Mouse (Mus musculus): Measurements from ENCODE around the gene Rora.

Gene Rora

DNA sequence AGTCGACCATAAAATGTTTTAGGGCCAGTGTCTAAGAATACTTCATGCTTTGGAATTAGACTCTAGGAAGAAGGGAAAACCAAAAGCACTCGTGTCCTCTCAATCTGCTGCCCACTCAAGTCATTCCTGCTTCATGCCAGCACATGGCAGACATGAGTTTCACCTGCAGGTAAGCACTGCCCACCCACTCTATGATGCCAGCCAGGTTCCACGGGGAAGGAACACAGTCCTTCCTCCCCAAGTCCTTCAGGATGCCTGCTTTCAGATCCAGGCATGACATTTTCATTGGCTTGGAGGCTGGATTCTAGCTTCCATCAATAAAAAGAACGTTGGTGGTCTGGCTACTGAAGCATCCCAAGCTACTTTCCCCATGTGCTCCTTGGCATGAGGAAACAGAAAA is 166.4 kb downstream of the Rora start:
- no peak for DNase-seq (ENCODE audit: low spot score in 2 of 2)

DNA sequence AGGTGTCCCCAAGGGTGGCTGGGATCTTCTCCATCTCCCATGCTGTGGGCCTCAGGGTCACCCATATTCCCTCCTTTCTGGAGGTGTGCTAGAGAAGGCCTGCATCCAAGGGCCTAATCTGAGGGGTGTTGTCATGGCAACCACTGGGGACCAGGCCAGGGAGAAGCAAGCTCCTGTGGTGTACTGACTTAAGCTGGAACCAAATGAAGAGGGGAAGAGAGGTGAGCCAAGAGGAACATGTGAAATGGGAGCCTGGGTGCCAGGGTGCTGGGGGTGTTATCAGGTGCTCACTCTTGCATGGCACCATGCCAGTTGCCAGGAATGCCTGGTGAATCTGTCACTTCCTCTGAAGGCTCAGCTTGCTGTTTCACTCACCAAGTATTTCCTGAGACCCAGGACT is 166.9 kb downstream of the Rora start:
- DNase-seq (ENCODE audit: low spot score in 2 of 2) = no peak

DNA sequence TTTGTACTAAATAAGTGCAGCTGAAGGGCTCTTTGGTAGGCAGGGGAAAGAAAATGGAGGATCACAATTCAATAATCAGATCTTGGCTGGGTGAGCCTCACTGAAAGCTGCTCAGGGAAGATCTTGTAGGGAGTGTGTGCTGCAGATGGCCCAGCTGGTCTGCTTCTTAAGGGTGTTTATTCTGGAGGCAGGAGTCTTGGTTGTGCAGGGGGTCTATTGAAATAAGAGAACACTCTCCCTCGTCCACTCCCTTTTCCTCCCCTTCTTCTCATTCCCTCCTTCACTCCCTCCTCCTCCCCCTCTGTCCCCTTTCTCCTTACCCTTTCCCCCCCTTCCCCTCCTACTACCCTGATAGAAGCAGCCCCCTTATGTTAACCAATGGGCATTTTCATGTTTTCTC is 167.8 kb downstream of the Rora start:
- DNase-seq (ENCODE audit: low spot score in 2 of 2) = no peak

DNA sequence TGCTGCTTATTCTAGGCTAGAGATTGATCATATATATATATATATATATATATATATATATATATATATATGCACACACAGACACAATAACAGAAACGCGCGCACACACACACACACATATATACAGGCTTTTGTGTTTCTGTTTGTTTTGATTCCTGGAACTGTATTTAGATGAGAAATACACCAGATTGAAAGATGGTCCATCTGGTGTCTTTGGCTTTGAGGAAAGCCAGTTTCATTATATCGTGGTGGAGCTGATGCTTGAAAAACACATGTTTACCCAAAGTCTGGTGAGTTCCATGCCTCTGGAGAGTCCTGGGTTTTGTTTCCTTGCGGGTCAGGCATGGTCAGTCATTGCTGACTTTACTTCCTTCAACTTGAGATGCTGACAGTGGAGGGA is 169.7 kb downstream of the Rora start:
- DNase-seq (ENCODE audit: low spot score in 2 of 2) = no peak

DNA sequence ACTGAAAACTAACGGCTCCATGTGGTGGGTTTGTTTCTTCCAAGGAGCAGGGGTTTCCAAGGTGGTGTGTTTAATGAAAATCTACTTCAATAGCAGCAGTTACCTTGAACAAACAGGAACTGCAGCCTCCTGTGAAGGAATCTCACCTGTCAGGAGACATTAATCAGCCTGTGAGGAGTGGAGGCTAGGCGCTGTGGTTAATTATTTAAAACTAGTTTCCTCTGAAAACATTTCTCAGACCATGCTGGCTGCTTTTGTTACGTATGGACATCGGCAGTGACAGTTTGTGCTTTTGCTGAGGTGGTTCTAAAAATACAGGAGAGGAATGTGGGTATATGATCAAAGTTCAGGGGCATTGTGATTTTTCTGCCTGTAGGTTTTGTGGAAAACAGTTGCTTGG is 171.5 kb downstream of the Rora start:
- no peak for DNase-seq (ENCODE audit: low spot score in 2 of 2)

DNA sequence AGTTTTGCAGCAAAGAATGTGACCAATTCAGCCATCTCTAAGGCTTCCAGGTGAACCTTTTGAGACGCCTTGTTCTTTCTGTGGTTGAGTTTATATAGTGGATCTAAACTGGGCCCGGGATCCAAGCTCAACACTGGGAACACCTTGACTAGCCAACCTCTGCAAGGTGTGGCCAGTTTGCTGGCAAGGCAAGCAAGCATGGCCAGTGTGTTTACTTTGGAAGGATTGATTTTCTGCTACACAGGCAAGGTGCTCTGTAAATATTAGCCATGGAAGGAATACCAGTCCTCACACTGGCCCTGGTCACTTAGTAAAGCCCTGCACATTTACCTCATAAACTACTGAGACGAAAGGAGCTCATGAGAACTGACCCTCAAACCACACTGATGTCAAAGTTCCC is 172.3 kb downstream of the Rora start:
- no peak for DNase-seq (ENCODE audit: low spot score in 2 of 2)

DNA sequence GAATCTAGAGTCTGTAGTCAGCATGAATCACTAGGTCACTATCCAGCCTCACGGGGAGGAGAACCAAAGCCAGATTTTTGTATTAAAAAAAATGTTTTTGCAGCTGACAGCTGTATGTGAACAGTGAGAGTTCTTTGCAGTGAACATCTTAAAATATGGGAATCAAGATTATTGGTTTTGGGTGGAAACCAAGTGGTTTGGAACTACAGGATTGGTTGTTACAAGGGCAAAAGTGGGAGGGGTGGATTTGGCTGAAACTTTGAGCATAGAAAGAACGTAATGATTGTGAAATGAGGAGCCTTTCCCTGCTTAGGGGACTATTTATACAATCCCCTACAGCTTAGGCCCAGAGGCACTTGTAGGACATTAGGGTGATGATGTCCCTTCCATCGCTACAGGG is 173.9 kb downstream of the Rora start:
- DNase-seq (ENCODE audit: low spot score in 2 of 2) = no peak

DNA sequence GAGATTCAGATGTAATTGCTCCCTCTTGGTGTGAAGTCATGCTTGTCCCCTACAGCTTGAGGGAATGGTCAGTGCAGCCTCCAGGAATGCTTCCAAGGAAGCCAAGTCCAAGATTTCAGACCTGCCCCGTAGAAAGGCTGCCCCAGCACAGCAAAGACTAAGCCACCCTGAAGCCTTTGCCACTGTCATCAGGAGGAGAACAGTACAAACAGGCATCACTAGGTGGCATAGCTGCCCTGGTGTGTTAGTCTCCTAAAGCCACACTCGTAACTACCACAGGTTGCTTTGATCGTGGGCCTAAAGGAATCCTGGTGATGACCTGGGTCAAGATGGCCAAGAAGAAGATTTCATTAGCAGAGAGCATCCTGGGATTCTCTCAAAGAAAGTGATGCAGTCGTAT is 176.3 kb downstream of the Rora start:
- DNase-seq (ENCODE audit: low spot score in 2 of 2) = peak; percentile 35 to 47

DNA sequence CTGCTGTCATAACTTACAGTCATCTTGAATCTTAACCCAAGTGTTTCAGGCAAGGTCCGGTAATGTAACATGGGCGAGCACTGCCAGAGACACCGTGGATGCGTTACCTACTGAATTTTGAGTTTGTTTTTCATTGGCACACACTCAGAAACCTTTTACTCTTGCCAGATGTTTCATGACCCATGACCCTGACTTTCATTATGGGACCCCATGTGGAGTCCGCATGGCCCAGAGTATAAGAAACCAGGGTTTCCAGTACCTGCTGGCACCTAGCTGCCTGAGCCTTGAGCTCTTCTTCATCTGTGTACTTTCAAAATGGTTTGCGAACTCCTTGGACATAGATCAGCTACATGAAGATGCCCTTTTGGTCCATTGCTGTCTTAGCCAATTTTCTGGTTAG is 179.7 kb downstream of the Rora start:
- no peak for DNase-seq (ENCODE audit: low spot score in 2 of 2)

DNA sequence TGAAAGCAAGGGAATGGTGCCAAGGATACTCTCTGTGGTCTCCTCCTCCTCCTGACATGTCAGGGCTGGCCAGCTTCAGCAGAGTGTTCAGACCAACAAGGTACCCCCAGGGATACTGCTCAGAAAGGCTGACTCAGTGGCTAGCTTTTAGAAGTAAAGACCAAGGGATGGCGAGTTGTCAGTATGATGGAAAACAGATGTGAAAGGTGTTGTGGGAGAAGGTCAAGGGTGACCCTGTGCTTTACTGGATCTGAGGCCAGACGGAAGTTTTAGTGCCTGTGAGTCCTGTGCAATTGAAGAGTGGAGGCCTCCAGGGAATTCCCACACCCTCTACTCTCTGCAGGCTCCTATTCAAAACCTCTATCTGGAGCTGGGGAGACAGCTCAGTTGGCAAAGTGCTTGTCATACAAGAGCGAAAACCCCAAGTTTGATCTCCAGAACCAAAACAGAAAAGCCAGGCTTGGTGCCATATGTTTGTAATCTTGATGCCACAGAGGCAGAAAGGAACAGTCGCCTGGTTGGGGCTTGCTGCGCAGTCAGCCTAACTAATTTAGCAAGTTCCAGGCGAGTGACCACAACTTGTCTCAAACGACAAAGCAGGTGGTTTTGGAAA is 181.6 kb downstream of the Rora start:
- DNase-seq (ENCODE audit: low spot score in 2 of 2) = no peak

DNA sequence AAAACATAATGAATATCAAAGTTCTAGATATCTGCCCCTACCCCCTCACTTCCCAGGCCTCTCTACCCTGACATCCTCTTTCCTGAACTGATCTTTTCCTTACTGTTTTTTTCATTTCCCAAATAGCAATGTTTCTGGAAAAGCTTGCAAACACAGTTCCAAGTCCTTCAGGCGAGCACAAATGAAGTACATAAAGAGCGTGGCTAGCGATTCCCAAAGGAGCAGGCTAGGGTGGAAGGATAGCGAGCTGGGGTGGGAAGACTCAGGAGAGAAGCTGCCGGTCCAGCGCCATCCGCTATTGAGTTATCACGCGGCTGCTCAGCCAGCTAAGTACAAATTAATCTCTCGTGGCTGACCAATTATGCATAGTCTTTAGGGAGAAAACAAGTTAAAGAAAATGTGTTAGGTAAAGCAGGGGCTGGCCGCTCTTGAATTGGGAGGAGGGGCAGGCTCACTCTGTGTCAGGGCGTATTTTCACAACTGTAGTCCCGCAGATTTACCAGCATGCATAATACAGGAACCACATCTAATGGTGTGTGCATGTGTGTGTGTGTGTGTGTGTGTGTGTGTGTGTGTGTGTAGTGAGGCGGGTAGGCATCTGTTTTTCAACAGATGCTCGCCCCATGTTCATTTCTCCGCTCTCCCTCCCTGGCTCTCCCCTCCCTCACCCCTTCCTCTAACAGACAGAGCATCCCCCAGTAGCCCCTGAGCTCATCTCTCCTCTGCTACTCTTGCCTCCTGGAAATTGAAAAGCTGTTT is 188.7 kb downstream of the Rora start:
- no peak for DNase-seq (ENCODE audit: low spot score in 2 of 2)

DNA sequence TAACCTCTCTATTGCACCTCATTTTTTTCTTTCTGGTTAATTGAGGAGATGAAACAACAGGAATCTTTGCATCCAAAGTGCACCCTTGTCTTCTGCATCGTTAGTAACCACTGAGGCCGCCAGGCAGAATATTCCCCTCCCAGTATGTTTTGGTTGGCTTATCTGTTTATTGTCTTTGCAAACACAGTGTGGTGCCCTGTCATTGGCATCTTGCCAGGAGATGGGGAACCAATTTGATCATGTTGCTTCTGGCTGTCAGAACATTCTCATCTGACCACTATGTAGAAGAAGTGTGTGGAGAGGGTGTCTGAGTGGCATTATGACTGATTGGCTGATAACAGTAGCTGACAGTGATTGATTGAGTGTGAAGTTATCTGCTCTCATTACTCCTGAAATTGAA is 192.0 kb downstream of the Rora start:
- no peak for DNase-seq (ENCODE audit: low spot score in 2 of 2)

DNA sequence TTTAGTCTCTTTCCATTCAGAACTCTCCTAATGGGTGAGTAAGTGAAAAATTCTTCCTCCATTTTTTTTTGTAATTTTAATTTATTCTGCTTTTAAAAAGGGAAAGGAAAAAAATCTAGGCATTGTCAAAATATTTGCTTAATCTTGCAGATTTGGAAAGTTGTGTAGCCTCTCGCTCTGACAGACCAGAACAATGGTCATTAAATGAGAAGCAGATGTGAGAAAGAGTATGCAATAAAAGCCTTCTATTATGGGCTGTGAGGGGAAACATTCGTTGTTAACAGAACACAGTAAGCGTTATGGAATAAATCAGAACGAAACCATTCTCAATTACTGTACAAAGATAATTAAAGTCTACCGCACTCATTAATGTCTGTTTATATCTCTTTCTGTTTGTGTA is 196.7 kb downstream of the Rora start:
- no peak for DNase-seq (ENCODE audit: low spot score in 2 of 2)

DNA sequence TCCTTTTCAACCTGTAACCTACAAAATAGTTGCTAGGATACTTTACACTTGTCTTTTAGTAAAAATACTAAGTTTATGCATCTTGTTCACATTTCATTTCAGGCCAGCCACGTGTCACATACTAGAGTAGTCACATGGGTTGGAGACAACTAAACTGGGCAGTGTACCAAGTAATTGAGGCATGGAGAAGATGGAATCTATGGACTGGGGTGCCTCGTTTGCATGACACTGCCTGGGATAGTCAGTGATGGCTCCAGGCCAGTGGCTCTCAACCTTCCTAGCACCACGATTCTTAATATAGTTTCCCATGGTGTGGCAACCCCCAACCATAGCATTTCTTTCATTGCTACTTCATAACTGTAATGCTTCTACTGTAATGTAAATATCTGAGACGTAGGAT is 198.6 kb downstream of the Rora start:
- DNase-seq (ENCODE audit: low spot score in 2 of 2) = no peak

DNA sequence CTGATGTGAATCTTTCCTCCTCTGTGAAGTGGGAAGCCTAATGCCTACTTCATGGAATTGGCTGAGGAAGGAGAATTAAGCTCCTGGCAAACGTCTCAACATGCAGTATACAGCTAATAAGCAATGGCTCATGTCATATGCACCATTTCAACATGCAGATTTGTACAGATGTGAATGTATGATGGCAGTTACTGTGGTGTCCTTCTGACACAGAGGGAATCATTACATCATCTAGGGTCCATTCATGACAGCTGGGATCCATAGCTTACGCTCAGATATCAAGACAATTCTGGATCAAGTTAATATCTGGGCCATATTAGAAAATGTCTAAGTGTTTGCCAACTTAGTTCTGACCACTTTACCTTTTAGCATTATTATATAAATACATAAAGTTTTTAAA is 199.3 kb downstream of the Rora start:
- no peak for DNase-seq (ENCODE audit: low spot score in 2 of 2)

DNA sequence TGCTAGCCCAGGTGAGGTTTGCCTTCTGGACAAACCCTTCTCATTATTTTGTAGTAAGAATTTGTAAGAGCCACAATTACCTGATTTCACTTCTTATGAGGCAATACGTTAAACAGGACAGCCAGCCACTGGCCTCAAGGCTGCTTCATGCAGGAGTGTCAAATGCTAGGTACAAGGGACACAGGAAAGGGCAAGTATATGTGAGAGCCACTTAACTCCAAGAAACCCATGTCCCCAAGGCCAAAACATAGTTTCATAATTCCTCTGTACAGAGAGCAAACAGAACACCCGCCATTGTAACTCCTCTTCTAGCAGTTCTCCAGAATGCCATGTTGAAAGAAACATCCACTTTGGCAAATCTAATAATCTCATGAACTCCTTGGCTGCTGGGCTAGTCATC is 205.9 kb downstream of the Rora start:
- DNase-seq (ENCODE audit: low spot score in 2 of 2) = no peak

DNA sequence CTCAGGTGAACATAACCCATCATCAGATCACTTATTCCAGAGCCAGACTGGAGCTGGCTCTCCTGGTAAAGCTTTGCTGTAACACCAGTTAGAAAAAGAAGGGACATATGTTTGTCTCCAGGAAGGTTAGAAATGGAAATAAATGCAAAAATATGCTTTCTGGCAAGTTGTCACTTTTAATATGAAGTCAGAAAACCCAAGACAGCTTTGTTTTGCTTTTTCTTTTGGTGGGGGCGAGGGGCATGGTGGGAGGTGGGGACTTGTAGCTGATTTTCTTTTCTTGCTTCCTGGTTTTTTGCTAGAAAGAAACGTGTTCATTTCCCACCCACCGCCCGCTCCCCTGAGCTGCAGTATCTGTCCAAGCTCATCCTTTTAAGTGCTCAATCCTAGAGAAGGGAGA is 212.7 kb downstream of the Rora start:
- peak; percentile 54 to 62 for DNase-seq (ENCODE audit: low spot score in 2 of 2)

DNA sequence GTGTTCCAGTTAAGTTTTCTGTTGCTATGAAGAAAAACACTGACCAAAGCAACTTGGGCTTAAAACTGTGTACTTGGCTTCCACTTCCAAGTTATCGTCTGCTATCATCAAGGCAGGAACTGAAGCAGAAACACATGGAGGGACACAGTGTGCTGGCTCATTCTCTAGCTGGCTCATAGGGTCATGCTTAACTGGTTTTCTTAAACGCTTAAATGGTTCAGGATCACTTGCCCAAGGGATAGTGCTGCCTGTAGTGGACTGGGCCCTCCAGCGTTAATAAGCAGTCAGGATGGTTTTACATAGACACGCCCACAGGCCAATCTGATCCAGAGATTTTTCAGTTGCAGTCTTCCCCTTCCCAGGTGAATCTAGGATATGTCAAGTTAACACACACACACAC is 220.3 kb downstream of the Rora start:
- DNase-seq (ENCODE audit: low spot score in 2 of 2) = no peak

DNA sequence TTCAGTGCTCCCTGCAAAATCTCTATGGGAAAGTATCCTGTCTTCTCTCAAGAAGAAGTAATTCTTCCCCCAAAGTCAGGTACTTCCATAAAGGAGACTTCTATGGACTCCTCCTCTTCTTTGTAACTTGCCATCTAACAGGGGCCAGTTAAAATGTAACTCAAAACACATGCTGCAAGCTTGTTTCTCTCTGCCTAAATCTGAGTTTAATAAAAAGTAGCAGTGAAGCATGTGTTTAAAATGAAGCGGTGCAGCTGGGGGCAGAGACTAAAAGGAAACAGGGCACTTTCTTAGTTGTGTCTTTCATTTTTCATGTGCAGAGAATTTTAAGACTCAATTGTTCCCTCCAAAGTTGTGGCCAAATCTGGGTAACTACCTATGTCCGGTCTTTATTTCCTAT is 221.0 kb downstream of the Rora start:
- DNase-seq (ENCODE audit: low spot score in 2 of 2) = no peak

DNA sequence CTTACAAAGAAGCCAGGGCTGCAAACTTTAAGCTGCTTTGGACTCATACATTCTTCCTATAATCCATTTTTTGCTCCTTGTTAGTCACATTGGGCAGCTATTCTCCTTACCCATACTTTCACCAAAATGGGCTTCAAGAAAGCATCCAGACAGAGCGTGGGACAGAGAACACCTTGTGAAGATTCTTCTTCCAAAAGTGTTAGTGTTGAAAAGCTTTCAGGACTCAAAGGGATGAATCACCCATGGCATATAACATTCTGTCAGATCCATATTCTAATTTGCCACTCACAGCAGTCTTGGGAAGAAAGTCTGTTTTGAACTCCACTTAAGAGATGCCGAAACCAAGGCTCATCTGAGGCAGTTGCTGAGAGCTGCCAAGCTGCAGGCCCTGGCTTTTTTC is 222.2 kb downstream of the Rora start:
- peak; percentile 28 to 50 for DNase-seq (ENCODE audit: low spot score in 2 of 2)

DNA sequence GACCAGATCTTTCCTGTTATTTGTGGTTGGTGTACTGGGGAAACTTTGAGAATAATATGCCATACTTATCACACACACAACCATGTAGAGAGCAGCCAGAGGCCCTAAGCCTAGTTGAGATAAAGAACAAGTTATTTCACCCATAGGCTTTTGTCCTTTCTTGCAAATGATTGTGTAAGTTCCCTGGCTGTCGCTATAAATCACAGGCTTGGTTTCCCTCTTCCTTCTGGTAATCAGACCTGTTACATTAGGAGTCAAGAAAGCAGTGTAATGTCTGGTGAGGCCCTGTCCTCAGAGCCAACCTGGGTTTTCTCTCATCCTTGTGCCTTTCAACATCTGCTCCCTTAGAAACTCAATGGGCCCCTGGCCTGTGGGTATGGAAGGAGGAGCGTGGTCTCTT is 222.7 kb downstream of the Rora start:
- DNase-seq (ENCODE audit: low spot score in 2 of 2) = no peak

DNA sequence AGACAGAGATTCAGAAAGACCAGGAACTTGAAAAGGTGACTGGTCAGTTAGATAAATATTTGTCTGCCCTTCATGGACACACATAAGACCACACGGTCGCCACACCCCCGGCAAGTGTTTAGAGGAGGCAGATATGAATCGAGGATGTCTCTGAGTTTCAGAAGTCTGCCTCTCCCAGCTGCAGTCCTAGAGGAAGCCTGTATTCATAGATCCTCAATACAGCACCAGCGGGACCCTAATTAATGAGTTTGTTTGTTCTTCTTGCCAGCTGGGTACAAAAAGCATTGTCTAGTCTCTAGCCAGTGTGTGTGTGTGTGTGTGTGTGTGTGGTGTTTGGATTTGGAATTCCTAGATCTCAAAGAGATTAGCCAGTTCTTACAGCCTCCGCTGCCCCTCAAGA is 228.3 kb downstream of the Rora start:
- DNase-seq (ENCODE audit: low spot score in 2 of 2) = no peak

DNA sequence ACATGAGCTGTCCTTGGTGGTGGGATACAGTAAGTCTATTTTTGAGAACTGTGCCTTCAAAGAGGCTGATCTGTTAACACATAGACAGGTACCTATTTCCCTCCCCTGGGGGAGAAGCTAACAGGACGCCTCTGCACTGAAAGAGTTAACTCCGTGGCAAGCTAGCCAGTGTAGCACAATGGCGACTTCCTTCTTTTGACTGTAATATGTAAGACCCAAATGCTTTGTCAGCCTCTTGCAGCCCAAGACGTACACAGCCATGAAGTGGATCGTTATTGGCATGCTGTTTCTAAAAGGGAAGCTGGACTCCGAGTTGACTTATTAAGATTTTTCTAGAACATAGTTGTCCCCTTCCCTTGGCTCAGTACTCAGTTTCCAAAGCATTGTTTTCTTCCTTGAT is 229.4 kb downstream of the Rora start:
- no peak for DNase-seq (ENCODE audit: low spot score in 2 of 2)

DNA sequence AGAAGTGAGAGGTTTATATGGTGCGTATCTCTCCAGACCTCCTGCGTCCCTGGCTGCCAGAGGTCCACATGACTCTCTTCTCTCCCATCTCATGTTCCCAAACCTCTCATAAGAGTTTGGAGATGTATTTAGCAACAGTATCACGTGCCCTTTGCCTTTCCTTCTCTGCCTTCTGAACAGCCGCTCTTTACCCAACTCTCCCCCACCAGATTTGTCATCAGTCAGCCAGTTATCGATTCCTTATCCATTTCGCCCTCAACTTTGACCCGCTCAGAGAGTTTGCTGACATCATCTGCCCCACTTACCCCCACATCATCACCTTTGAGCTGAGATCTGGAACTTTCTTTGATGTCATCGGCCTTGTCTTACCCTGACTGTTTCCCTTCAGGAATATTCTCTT is 230.1 kb downstream of the Rora start:
- DNase-seq (ENCODE audit: low spot score in 2 of 2) = no peak
